Mouse (Mus musculus) hindbrain, embryonic 13.5 days (tissue): ENCODE measurements at regions not wholly inside any gene's neighbourhood (a gene's known extent, or its start where the extent isn't known, plus 50 kb on each side); places are given as distances from the start of the nearest gene placed in this dataset.

ENCODE experiments used
- ATAC-seq: fragments of 200-750 bp; cut with Nextera tagmentation; 2 replicates; pipeline ENCODE4 v1.8.0; 2017; ENCODE audit warnings: moderate TSS enrichment; ENCODE audit not compliant: low FRiP score
- H3K27ac ChIP-seq: fragments of 300-500 bp; sonication (generic); 2 replicates; pipeline ENCODE4 v1.5.1; 2015; ENCODE audit warnings: inconsistent platforms, mild to moderate bottlenecking, moderate library complexity
- H3K27me3 ChIP-seq: fragments of 300-500 bp; sonication (generic); 2 replicates; pipeline ENCODE4 v1.6.1; 2015; ENCODE audit warnings: mild to moderate bottlenecking, inconsistent platforms
- H3K36me3 ChIP-seq: fragments of 300-500 bp; sonication (generic); 2 replicates; pipeline ENCODE4 v1.6.1; 2015; ENCODE audit warnings: mild to moderate bottlenecking, inconsistent platforms
- H3K4me1 ChIP-seq: fragments of 300-500 bp; sonication (generic); replicated peaks from 2 replicates; pipeline ENCODE4 v1.6.1; 2015; ENCODE audit warnings: inconsistent platforms
- H3K4me2 ChIP-seq: fragments of 300-500 bp; sonication (generic); 2 replicates; pipeline ENCODE4 v1.6.1; 2015; ENCODE audit warnings: inconsistent platforms, mild to moderate bottlenecking, moderate library complexity
- H3K4me3 ChIP-seq: fragments of 300-500 bp; sonication (generic); 2 replicates; pipeline ENCODE4 v1.5.1; 2015; ENCODE audit warnings: mild to moderate bottlenecking, inconsistent platforms
- H3K9ac ChIP-seq: fragments of 300-500 bp; sonication (generic); 2 replicates; pipeline ENCODE4 v1.6.1; 2015; ENCODE audit warnings: mild to moderate bottlenecking, inconsistent platforms
- H3K9me3 ChIP-seq: fragments of 300-500 bp; sonication (generic); 2 replicates; pipeline ENCODE4 v1.6.1; 2016; ENCODE audit warnings: inconsistent platforms
- WGBS: fragments of 180-500 bp; shearing (Covaris S2); methylation state at CpG from one replicate; pipeline ENCODE4 v1.1.7; 2015; 5-methylcytosine and 5-hydroxymethylcytosine counted together

DNA sequence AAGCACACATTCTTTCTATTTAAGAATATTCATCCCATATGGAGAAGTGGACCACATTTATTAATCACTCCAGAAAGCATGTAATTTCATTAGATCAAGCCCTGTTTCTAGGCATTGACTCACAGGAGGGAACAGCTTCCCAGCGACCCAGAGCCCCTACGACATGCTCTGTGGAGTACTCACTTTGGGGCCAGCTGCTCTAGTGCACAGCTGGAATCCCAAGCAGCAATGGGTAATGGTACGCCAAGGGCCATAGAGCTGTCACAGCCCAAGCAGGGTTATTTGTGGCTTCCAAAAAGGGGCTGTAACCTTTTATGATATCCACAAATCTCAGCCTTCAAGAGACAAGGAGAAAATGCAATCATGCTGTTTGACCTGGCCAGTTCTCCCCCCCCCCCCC, 706.4 kb downstream of the Dhx35 start:
- H3K27me3 ChIP-seq, result no peaks in the 10 kb centered on the region
- no peaks in the 10 kb centered on the region for H3K36me3 ChIP-seq
- H3K9ac ChIP-seq, result no peak overlapping the region
- H3K4me2 ChIP-seq, result no peak overlapping the region
- no peak for ATAC-seq
- H3K4me1 ChIP-seq, result no peaks in the 10 kb centered on the region
- H3K9me3 ChIP-seq, result no peaks in the 10 kb centered on the region
- no peak overlapping the region for H3K4me3 ChIP-seq
- no peak overlapping the region for H3K27ac ChIP-seq
- WGBS, result 42% methylated on average over 3 of the region's 3 CpGs

DNA sequence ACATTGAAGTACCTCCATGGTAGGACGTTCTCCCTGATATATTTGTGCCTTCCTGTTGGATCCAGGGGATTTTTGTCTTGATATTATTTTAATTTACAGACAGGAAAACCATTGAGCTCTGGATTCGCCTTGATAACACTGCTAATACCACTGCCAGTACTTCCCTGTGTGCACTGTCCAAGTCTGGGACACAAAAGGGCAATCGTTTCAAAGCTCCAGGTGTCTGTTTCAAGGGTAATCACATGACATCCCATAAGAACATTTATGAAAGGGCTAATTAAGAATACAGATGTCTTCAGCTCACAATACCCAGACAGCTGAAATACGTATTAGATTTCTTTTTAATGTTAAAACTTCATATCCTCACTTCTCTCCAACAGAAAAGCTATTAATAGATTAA, 724.5 kb downstream of the Dhx35 start:
- Histone ChIP-seq H3K9me3 (no peaks in the 10 kb centered on the region), H3K4me2 (no peak overlapping the region), H3K4me3 (no peak overlapping the region), H3K9ac (no peak overlapping the region), H3K4me1 (no peaks in the 10 kb centered on the region), H3K36me3 (no peaks in the 10 kb centered on the region), H3K27ac (no peak overlapping the region), H3K27me3 (no peaks in the 10 kb centered on the region)
- 79% methylated on average over 4 of the region's 4 CpGs for WGBS
- ATAC-seq, result no peak

DNA sequence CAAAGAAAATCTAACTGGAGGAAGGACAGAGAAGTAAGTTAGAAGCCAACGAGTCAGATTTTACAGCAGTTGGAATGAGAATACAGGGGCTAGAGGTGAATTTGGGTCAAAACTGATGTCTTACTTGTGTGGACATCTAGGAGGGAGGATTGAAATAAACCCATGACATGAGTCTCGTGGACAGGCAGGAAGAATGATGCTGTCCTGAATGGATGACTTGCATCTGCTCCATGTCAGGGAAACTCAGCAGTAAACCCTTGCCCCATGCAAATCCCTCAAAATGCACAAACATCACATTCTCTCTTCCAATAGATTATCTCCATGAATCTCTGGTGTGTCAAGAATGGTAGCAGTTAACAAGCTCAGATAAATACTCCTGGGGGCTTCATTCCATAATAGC, 729.1 kb downstream of the Dhx35 start:
- 91% methylated on average over 2 of the region's 2 CpGs for WGBS
- Histone ChIP-seq H3K9ac (no peak overlapping the region), H3K4me2 (no peak overlapping the region), H3K9me3 (no peaks in the 10 kb centered on the region), H3K27ac (no peak overlapping the region), H3K36me3 (no peaks in the 10 kb centered on the region), H3K4me3 (no peak overlapping the region), H3K4me1 (no peaks in the 10 kb centered on the region), H3K27me3 (no peaks in the 10 kb centered on the region)
- no peak for ATAC-seq

- H3K9me3 ChIP-seq, result no peaks in the 10 kb centered on the region
- 74% methylated on average over 2 of the region's 2 CpGs for WGBS
- no peaks in the 10 kb centered on the region for H3K27me3 ChIP-seq
- no peak overlapping the region for H3K4me3 ChIP-seq
- H3K4me2 ChIP-seq, result no peak overlapping the region
- H3K4me1 ChIP-seq, result no peaks in the 10 kb centered on the region; the same call in 1 of the 2 replicates
- H3K36me3 ChIP-seq, result no peaks in the 10 kb centered on the region
- ATAC-seq, result no peak
- H3K27ac ChIP-seq, result no peak overlapping the region
- H3K9ac ChIP-seq, result no peak overlapping the region
These were observed 740.3 kb downstream of the Dhx35 start for GRCm38 (mm10) chr2:159534951-159535350.

DNA sequence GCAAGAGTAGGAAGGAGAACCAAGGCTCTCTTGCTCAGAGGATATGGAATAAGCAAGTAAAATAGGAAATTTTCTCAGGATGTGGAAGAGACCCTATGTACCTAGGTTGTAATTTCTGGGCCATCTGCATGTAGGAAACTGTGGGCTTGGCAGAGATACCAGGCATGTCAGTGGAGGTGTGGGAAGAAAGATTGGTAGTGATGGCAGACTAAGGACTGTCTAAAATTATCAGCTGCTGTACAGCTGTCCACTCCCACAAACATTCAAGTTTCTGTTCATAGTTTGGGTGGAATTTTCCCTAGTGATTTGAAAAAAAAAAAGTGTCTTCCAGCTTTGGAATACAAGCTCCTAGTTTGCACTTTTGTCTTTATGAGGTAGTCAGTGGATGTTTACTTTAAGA, 744.7 kb downstream of the Dhx35 start:
- H3K4me1 ChIP-seq, result peaks cover 7% of the 10 kb centered on the region; the same call in 1 of the 2 replicates
- H3K9ac ChIP-seq, result no peak overlapping the region
- H3K36me3 ChIP-seq, result no peaks in the 10 kb centered on the region
- no peak overlapping the region for H3K4me2 ChIP-seq
- no peak for ATAC-seq
- H3K4me3 ChIP-seq, result no peak overlapping the region
- no peaks in the 10 kb centered on the region for H3K27me3 ChIP-seq
- no peaks in the 10 kb centered on the region for H3K9me3 ChIP-seq
- H3K27ac ChIP-seq, result no peak overlapping the region

DNA sequence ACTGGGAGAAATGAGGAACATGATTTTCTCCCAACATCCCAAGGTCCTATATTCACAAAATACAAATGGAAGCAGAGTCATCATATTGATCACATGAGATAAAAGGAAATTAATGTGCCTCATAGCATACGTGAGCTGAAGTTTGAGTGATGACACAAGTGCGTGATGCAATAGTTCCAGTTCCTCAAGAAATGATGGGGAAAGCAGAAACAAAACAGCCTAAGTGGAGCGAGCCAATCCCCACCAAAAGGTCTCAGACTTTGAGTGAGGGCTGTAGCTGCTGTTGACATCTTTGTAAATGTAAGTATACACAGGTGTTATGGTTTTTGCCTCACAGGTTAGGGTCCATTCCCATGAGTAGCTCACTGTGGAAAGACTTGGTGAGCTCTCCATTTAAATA, 763.0 kb downstream of the Dhx35 start:
- no peak overlapping the region for H3K27ac ChIP-seq
- 94% methylated on average over 3 of the region's 3 CpGs for WGBS
- no peak for ATAC-seq

GRCm38 (mm10) chr2:159565255-159565654, 768.7 kb downstream of the Gm826 start:
- no peaks in the 10 kb centered on the region for H3K4me1 ChIP-seq
- H3K27me3 ChIP-seq, result no peaks in the 10 kb centered on the region
- H3K4me3 ChIP-seq, result no peak overlapping the region
- ATAC-seq, result no peak
- no peak overlapping the region for H3K4me2 ChIP-seq
- no peaks in the 10 kb centered on the region for H3K9me3 ChIP-seq
- WGBS, result 89% methylated on average over 4 of the region's 4 CpGs
- no peak overlapping the region for H3K27ac ChIP-seq
- H3K9ac ChIP-seq, result no peak overlapping the region
- H3K36me3 ChIP-seq, result no peaks in the 10 kb centered on the region

More for the DNA sequence above, 763.0 kb downstream of the Dhx35 start:
- no peaks in the 10 kb centered on the region for H3K27me3 ChIP-seq
- no peak overlapping the region for H3K4me2 ChIP-seq
- no peaks in the 10 kb centered on the region for H3K36me3 ChIP-seq
- no peaks in the 10 kb centered on the region for H3K9me3 ChIP-seq
- no peak overlapping the region for H3K9ac ChIP-seq
- no peaks in the 10 kb centered on the region for H3K4me1 ChIP-seq
- H3K4me3 ChIP-seq, result no peak overlapping the region

GRCm38 (mm10) chr2:159565921-159566320, 768.0 kb downstream of the Gm826 start:
- Histone ChIP-seq H3K4me3 (no peak overlapping the region), H3K27ac (no peak overlapping the region), H3K9ac (no peak overlapping the region), H3K4me2 (no peak overlapping the region), H3K27me3 (no peaks in the 10 kb centered on the region), H3K9me3 (no peaks in the 10 kb centered on the region), H3K4me1 (no peaks in the 10 kb centered on the region), H3K36me3 (no peaks in the 10 kb centered on the region)
- 83% methylated on average over 5 of the region's 5 CpGs for WGBS
- no peak for ATAC-seq

DNA sequence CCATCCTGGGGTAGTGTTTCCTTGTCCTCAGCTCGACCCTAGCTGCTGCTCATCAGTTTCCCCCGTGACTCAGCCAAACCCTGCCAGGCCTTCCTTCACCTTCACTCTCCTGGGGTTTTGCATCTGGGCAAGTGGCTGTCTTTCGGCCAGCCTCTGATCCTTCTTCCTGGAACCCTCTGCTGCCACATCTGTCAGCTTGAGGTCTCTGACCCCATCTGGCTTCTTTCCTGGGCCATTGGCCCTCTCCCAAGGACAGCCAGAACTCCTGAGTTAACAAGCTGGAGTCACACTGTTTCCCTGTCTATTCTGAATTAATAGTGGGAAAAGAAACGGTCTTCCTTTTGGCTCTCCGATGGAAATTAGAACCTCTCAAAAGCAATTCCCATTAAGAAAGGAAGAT, 767.5 kb downstream of the Gm826 start:
- Histone ChIP-seq H3K9ac (no peak overlapping the region), H3K4me3 (no peak overlapping the region), H3K9me3 (no peaks in the 10 kb centered on the region), H3K36me3 (no peaks in the 10 kb centered on the region), H3K4me1 (no peaks in the 10 kb centered on the region), H3K27me3 (no peaks in the 10 kb centered on the region), H3K4me2 (no peak overlapping the region), H3K27ac (no peak overlapping the region)
- no peak for ATAC-seq
- WGBS, result 65% methylated on average over 5 of the region's 5 CpGs

DNA sequence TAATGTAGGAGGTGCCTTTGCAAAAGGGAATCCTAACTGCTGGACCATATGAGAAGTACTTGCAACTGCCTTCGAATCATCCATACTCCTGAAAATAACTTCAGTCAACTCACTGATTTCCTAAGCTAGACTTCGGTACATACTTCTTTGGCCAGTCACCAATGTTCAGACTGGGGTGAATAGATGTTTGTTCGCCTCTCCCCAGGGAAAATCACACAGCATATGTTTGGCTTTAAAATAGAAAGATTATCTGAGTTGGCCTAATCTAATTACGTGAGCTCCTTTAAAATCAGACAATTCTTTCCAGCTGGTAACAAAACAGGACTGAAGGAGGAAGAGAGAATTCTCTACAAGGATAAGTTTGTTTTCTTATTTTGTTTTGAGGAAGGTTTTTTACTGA, 765.6 kb downstream of the Gm826 start:
- ATAC-seq, result no peak
- Histone ChIP-seq H3K36me3 (no peaks in the 10 kb centered on the region), H3K27ac (no peak overlapping the region), H3K9ac (no peak overlapping the region), H3K9me3 (no peaks in the 10 kb centered on the region), H3K27me3 (no peaks in the 10 kb centered on the region), H3K4me1 (no peaks in the 10 kb centered on the region), H3K4me2 (no peak overlapping the region), H3K4me3 (no peak overlapping the region)
- WGBS, result 84% methylated on average over 4 of the region's 4 CpGs

- Histone ChIP-seq H3K36me3 (no peaks in the 10 kb centered on the region), H3K27ac (no peak overlapping the region), H3K4me2 (no peak overlapping the region), H3K4me3 (no peak overlapping the region), H3K9me3 (no peaks in the 10 kb centered on the region), H3K4me1 (no peaks in the 10 kb centered on the region), H3K9ac (no peak overlapping the region), H3K27me3 (no peaks in the 10 kb centered on the region)
- 90% methylated on average over 2 of the region's 2 CpGs for WGBS
- ATAC-seq, result no peak
These were observed 762.1 kb downstream of the Gm826 start for GRCm38 (mm10) chr2:159571862-159572261.

GRCm38 (mm10) chr2:159575271-159575670, 758.7 kb downstream of the Gm826 start:
- H3K4me3 ChIP-seq, result no peak overlapping the region
- no peak for ATAC-seq
- H3K4me1 ChIP-seq, result no peaks in the 10 kb centered on the region
- H3K9ac ChIP-seq, result no peak overlapping the region
- 84% methylated on average over 5 of the region's 5 CpGs for WGBS
- no peaks in the 10 kb centered on the region for H3K36me3 ChIP-seq
- no peak overlapping the region for H3K27ac ChIP-seq
- H3K9me3 ChIP-seq, result no peaks in the 10 kb centered on the region
- no peaks in the 10 kb centered on the region for H3K27me3 ChIP-seq
- no peak overlapping the region for H3K4me2 ChIP-seq

- no peaks in the 10 kb centered on the region for H3K36me3 ChIP-seq
- no peak for ATAC-seq
- H3K4me2 ChIP-seq, result no peak overlapping the region
- WGBS, result 37% methylated on average over 8 of the region's 8 CpGs
- no peaks in the 10 kb centered on the region for H3K9me3 ChIP-seq
- H3K27me3 ChIP-seq, result no peaks in the 10 kb centered on the region
- H3K4me3 ChIP-seq, result no peak overlapping the region
- no peaks in the 10 kb centered on the region for H3K4me1 ChIP-seq
- no peak overlapping the region for H3K27ac ChIP-seq
- H3K9ac ChIP-seq, result no peak overlapping the region
These were observed 750.9 kb downstream of the Gm826 start for GRCm38 (mm10) chr2:159583103-159583502.

GRCm38 (mm10) chr2:159584641-159585040, 749.3 kb downstream of the Gm826 start:
- Histone ChIP-seq H3K9ac (no peak overlapping the region), H3K4me3 (no peak overlapping the region), H3K9me3 (no peaks in the 10 kb centered on the region), H3K4me2 (no peak overlapping the region), H3K27me3 (no peaks in the 10 kb centered on the region), H3K4me1 (no peaks in the 10 kb centered on the region), H3K36me3 (no peaks in the 10 kb centered on the region), H3K27ac (no peak overlapping the region)
- no peak for ATAC-seq
